Mouse (Mus musculus): ENCODE results near the gene Pcgf2.
A peak's percentile ranks its signal among the peaks of the same experiment; 100 is the strongest.
"Not testable (repeated sequence)": the region's sequence is repeated elsewhere in the genome, so short reads cannot be mapped to it uniquely, and the experiment has no call there.

The Pcgf2 gene

DNA sequence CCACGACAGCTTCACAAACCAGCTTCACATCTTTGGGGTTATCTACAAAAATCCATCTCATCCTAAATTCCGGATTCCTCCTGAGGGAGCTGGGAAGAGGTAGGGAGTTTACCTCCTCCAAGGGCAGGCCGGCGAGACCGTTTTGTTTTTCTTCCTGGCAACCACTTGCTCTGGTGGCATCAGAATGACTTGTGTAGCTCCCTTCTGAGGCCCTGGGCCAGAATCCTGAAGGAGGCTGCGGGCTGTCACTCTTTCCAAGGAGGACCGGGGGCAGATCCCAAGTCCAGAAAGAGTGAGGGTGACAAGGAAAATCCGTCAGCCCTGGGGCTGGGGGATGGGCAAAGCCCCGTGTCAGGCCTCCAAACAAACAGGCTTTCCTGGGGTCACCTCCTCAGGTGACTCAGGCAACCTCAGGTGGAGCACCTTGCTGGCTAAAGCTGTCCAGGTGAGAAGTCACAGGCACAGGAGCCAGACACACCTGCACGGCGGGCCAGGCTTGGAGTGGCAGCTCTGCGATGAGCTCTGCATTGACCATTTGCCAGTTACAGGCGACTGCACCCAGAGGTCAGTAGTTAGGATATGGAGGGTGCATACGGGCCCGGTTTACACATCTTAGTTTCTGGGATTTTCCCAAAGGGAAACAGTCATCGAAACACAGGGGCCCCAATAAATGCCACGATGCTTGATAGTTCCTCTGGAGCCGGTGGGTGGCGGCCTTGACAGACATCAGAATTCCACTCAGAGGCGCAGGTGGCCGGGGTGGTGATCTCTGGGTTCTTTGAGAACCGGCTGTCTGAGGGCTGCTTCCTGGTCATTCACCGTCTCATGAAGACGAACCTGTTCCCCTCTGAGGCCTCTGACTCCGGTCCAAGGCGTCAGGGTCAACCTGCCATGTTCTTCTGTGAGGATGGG is 17.3 kb upstream of the Pcgf2 start:
- DNase-seq (ENCODE audit: low spot score in 2 of 2): no peak

DNA sequence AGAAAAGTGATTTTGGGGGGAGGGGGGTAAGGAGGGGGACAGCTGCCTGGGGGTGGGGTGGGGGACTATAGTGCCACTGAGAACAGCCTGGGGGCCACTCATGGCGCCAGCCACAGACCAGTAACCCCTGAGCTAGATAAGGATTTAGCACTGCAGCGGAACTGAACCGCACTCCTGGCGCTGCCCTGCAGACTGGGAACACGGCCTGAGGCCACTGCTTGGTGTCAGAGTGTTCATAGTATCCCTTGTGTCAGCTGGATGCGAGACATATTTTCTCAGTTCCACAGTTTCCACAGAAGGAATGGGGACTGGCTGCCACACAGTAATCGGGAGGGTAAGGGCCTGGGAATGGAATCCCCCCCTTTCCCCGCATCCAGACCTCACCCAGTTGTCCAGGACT is 15.7 kb upstream of the Pcgf2 start:
- DNase-seq (ENCODE audit: low spot score in 2 of 2): no peak

DNA sequence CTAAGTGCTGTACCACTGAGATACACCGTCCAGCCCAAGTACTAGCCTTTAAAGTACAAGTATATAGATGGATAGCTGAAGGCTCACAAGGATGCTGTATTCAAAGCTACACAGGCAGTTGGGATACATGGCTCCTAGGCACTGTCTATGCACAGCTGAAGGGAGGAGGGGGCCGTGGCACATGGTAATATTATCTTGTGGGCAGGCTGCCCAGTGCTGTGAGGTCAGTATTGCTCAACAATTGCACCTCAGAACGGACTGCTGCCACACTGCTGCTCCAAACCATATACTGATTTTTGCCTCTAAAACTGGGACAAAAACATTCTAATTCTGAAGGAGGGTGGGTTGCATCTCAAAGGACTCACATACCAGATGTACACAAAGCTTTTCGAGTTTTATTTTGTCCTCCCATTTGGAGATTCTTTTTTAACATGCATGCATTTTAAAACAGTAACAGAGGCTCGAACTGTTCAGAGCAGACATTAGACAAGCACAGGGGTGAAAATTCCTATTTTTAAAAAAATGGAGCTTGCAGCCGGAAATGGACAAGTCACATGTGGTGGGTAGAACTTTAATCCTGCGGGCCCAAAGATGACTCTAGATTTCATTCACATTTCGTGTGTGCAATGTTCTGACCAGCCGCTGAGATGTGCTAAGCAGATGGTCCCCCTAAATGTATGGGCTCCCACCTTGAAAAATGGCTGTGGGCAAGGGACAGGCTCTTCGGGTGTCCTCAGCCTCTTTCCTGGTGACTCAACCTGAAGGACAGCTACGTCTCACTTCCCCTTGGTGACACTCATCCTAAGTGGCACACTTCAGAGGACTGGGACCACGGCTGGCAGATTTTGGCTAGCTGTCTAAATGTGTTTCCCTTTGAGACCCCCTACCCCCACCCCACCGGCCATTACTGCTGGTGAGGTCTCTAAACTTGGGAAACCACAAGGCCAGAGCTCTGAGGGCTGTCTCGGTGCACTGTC is 14.8 kb upstream of the Pcgf2 start:
- no peak for DNase-seq (ENCODE audit: low spot score in 2 of 2)

- no peak for DNase-seq (ENCODE audit: low spot score in 2 of 2)
Observed at GRCm38 (mm10) chr11:97714356-97714755, 14.1 kb upstream of the Pcgf2 start.

DNA sequence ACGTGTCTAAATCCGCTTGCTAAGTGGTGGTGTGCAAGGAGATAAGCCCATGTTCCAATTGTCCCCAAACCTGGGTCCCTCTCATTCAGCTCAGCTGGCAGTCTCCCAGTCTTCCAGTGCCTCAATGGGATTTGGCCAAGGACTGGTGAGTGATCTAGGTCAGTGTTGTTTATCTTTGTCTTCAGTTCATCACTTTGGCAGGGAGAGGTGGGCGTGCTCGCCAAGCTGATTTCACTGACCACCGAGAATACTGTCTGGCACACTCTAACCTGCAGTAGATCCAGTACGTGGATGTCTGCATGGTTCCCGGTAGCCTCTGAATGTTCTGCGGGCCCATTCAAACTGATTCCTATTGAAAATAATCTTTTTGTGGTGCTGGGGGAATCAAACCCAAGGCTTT is 13.6 kb upstream of the Pcgf2 start:
- no peak for DNase-seq (ENCODE audit: low spot score in 2 of 2)

GRCm38 (mm10) chr11:97712286-97712685 is 12.0 kb upstream of the Pcgf2 start:
- DNase-seq (ENCODE audit: low spot score in 2 of 2): no peak

DNA sequence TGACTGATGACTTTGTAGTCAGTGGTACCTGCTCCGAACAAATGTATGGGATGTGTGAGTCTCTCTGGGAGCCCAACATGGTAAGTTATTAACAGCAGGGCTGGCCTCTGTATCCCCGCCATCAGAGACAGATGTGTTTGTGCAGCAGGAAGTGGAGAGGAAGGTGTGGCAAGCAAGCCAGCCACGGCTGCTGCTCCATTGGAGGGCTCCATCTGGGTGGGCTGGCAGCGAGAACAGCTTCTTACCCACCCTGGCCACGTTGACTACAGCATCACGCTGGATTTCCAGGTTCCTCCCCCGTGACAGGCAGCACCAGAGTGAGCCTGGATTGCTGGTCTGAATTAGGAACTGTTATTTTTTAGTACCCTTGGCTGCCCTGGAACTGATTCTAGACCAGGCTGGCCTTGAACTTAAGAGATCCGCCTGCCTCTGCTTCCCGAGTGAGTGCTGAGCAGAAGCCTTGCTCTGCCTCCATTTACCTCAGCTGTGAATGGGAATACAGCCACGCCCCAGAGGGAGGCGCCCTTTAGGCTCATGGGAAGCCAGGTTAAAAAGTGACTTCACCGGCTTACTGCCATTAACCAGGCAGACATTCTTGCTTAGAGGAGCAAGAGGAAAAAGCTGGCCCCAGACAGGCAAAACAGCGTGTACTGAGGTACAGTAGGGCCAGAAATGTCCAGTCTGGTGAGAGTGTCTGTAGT is 11.1 kb upstream of the Pcgf2 start:
- no peak for DNase-seq (ENCODE audit: low spot score in 2 of 2)

- DNase-seq (ENCODE audit: low spot score in 2 of 2): not testable (repeated sequence)
Observed at GRCm38 (mm10) chr11:97710067-97710466, 9.8 kb upstream of the Pcgf2 start.

DNA sequence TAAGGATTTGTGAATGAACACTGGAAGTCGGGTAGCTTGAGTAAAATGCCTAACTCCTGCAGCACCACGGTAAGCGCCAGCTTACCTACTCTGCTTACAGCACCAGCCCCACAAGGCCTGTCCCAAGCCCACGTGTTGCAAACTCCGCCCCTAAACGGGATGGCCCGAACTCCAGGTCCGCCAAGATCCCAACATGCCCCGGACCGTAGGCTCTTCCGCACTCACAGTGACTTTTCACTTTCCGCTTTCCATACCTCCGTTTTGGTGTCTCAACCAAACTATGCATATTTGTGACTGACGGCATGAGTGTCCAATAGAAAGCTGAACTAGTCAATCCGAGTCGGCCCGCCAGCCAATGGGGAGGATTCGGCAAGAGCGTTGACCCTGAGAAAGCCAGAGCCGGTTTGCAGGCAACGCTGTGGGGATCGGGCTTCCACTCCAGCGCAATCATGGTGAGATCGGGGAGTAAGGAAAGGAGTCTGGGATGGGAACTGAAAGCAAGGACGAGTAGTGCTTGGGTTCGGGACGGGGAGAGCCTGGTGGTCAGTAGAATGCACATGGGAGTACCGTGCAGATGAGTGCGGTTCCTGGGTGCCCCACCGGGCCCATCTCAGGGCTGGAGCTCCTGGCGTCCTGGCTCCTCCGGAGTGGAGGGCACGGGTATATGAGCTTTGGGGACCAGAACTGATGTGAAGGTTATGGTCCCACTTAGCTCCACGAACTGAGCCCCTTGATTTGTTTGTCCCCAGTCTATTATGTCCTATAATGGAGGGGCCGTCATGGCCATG is 2.9 kb upstream of the Pcgf2 start, which contains the start of gene Psmb3:
Gene Psmb3, plus strand, starts transcription at position 361 of the 788 bp plus-strand sequence.
- peak; percentile 95 to 98 for DNase-seq (ENCODE audit: low spot score in 2 of 2)

GRCm38 (mm10) chr11:97702393-97702745 is 2.1 kb upstream of the Pcgf2 start:
- DNase-seq (ENCODE audit: low spot score in 2 of 2): peak; percentile 93 to 95

GRCm38 (mm10) chr11:97701581-97702392 is 1.5 kb upstream of the Pcgf2 start:
- no peak for DNase-seq (ENCODE audit: low spot score in 2 of 2)

DNA sequence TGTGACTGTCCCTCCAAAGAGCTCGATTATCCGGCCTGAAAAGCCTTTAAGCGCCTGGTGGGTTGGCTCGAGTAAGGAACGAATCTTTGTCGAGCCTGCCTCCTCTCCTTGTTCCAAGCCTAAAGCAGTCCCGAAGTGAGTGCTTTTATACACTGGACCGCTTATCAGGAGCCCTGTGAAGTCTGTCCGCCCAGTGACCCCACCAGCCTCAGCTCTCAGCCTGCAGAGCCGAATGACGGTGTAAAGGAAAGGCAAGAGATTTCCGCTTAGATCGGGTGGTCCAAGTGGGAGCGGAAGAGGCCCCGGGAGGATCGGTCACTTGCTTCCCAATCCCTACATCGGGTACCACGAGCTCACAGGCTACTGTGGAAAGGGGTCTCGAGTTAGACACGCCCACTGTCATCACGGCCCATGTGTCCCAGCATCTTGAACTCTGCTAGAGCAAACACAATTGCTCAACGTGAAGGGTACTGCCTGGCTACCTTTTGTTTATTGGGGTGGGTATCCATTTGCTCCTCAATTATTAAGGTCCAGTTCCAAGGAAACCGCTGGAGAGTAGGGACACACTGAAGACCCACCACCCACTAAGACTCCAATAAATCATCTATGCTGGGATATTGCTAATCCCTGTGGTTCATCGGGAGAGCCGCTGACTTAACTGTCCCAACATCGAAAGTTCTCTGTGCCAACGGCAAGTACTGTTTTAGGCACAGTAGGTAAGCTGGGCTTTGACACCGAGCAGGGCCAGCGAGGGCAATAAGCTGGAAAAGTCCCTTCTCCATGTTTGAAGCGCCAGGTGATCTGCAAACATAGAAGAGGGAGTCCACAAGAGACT is 666 bp upstream of the Pcgf2 start:
- peak in 1 of 2 experiments; percentile 36 for DNase-seq (ENCODE audit: low spot score in 2 of 2)

GRCm38 (mm10) chr11:97699626-97700002 is 683 bp downstream of the Pcgf2 start:
- DNase-seq (ENCODE audit: low spot score in 2 of 2): peak; percentile 56 to 88

DNA sequence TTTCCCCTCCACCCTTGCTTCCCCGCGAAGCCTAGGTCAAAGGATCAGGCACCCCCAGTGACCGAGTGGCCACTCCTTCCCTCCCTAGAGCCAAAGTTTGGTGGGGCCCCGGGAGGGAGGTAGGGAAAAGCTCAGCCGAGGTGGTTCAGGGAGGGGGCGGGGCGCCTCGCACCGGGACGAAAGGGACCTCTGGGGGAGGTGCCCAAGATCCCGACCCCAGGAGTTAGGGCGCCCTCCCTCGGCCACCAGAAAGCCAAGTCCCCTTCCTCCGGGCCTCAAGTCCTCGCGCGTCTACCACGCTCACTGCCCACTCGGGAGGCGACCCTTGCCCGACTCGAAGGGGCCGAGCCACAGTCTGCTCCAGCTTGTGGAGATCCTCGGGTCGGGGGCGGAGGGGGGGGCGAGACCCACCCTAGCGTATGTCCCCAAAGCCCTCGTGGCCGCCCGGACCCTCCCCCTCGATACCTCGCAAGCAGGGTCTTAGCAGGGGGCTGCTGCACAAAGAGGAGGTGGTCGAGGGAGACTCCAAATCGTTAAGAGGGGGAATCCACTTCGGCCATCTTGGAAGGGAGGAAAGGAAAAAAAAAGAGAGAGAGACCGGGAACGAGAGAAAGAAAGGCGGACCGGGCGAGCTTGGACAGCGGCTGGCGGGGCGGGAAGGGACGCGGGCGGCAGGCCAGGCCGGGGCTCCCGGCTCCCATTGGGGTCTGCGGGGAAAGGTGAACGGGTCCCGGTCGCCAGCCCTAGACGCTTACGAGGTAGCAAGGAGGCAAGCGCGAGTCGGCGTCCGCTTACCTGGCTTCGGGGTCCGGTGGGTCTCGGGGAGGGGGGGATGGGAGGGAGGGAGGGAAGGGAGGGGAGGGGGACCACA is 1.3 kb downstream of the Pcgf2 start:
- DNase-seq (ENCODE audit: low spot score in 2 of 2): peak; percentile 55 to 78

- no peak for DNase-seq (ENCODE audit: low spot score in 2 of 2)
Observed at GRCm38 (mm10) chr11:97697891-97698529, 2.3 kb downstream of the Pcgf2 start.

DNA sequence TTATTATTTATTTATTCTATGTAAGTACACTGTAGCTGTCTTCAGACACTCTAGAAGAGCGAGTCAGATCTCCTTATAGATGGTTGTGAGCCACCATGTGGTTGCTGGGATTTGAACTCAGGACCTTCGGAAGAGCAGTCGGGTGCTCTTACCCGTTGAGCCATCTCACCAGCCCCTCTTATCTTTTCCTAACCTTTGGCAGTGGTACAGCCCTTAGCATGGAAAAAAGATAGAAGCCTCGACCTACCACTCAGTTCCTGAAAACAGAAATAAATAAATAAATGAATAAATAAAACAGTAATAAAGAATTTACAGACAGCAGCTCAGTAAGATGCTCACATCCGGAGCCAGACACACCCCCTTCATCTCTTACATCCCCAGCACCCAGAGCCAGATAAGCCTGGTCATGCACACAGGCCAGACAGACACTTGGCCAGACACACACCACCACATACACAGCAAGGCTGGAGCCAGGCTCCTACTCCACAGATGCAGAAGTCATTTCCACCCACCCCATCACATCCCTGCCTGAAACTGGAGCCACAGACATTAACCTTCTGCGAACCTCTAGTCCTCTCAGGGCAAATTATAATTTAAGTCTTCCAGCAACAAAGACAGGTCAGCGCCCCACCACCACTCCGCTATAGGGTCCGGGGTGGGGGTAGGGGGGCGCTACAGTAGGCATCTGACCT is 3.0 kb downstream of the Pcgf2 start:
- no peak for DNase-seq (ENCODE audit: low spot score in 2 of 2)

GRCm38 (mm10) chr11:97696669-97697068 is 3.6 kb downstream of the Pcgf2 start:
- DNase-seq (ENCODE audit: low spot score in 2 of 2): no peak
